Mouse (Mus musculus): Measurements from ENCODE around the gene Pecam1.
A peak's percentile ranks its signal among the peaks of the same experiment; 100 is the strongest.
"Not testable (repeated sequence)": the region's sequence is repeated elsewhere in the genome, so short reads cannot be mapped to it uniquely, and the experiment has no call there.

Pecam1 gene

DNA sequence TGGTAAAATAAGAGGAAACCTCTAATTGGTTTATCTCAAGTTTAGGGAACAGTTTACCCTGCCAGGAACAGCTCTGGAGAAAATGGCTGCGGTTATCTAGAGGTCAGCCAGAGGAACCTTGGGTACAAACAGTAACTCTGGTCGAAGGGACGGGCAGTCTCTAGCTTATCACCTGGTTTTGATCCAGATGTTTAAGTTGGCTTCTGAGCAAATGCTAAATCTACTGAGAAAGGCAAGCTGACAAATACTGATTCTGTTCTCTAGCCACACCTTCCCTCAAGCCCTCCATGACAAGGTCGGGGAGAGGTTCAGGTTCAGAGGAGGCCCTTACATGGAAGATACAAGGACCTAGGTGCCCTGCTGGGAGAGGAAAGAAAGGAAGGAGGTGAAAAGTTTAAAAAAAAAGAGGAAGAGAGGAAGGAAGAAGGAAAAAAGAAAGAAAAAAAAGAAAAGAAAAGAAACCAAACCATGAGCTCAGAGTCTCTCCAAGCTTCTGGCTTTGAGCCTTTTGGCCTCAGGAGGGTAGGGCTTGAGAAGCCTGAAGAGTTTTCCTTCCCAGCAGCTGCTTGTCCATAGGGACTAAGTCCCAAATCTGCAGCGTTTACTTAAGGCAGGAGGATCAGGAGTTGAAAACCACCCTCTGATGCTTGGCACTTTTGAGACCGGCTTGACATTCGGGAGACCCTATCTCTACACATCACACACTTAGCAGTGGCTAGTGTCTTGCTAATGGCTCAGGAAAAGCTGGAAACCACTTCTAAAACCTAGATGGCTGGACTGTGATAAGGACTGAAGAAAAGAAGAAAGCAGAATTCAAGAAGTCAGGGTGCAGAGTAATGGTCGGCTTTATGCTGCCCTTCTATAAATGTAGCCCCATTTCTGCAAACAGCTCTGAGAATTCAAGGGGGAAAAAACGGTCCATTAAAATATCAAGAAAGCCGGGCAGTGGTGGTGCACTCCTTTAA lies 21.7 kb downstream of the Pecam1 start:
- DNase-seq = no peak

DNA sequence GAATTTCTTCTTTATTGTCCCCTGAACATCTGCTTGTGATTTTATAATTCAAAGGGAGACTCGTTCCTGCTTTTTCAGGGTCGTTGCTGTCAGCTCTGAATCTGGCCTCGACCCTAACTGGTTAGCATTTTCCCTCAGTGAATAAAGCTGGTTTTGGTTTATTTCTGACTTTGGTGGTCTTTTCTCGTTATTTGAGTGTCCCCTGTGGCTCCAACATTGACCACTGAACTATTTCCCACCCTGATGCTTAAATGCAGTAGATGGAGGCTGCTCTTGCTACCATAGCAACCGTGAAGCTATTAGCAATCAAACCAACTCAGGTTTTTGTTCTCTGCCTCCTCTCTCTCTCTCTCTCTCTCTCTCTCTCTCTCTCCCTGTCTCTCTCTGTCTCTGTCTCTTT lies 22.5 kb downstream of the Pecam1 start:
- DNase-seq = no peak

GRCm38 (mm10) chr11:106724916-106725235 lies 25.6 kb downstream of the Pecam1 start:
- not testable (repeated sequence) for DNase-seq

- DNase-seq = no peak
These were observed 26.1 kb downstream of the Pecam1 start for GRCm38 (mm10) chr11:106724176-106724915.

- peak in 1 of 2 experiments; percentile 40 for DNase-seq
These were observed 26.8 kb downstream of the Pecam1 start for GRCm38 (mm10) chr11:106723611-106724125.

DNA sequence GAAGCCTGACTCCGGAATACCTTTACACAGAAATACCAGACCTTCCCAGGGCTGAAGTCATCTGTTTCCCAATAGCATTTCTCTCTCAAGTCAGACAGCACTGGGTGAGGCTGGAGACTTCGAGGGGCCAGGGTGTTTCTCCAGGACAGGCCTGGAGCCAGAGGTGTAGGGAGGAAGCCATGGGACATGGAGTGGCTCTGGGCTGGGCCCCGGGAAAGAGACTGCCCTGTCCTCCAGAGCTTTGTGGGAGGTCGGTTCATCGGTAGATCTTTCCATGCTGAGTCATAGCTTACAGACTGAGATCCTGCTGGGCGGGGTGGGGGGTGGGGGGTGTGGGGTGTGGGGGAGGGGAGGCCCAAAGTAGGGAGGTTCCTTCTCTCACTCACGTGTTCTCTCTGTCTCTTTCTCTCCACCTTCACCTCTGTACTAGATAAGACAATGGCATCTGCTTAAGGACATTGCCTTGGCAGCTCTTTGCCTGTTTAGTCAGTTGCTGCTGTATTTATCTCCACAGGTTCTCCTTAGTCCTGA lies 27.5 kb downstream of the Pecam1 start:
- no peak for DNase-seq

DNA sequence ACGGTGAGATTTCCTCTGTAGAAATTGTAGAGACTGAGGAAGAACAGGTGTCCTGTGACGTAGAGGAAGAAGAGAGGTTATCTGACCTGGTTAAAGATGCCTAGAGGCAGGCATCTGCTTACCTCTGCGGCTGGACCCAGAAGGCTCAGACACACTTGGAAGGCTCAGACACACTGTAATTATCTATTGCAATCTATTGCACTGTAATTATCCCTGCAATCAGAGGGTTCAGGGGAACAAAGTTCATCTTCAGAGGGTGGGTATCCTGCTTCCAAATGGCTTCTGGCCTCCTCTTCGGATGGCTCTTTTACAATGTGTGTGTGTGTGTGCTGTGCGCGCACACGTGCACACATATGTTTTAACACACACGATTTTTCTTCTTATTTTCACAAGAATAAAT lies 30.0 kb downstream of the Pecam1 start:
- DNase-seq = no peak

GRCm38 (mm10) chr11:106716568-106716967 lies 33.9 kb downstream of the Pecam1 start:
- DNase-seq = no peak

DNA sequence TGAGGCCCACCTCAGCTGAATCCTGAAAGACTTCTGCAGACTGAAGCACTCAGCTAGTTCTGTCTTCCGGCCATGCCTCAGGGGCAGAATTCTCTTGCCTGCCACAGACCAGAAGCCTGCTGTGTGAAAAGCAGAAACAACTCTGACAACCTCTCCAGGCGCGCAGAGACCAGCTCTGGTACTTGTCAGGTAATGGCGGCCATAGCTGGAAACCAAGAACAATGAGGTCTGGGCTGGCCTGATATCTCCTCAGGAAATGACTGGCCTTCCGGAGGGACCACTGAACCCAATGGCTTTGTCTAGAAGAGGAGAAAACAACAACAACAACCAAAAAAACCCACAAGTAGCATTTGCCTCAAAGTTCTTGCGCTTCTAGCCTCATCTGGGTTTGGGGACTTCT lies 35.4 kb downstream of the Pecam1 start:
- DNase-seq = no peak

- DNase-seq = no peak
These were observed 39.6 kb downstream of the Pecam1 start for GRCm38 (mm10) chr11:106710789-106711188.

- DNase-seq = no peak
These were observed 41.0 kb downstream of the Pecam1 start for GRCm38 (mm10) chr11:106709227-106709985.

- DNase-seq = no peak
These were observed 42.6 kb downstream of the Pecam1 start for GRCm38 (mm10) chr11:106707866-106708265.

DNA sequence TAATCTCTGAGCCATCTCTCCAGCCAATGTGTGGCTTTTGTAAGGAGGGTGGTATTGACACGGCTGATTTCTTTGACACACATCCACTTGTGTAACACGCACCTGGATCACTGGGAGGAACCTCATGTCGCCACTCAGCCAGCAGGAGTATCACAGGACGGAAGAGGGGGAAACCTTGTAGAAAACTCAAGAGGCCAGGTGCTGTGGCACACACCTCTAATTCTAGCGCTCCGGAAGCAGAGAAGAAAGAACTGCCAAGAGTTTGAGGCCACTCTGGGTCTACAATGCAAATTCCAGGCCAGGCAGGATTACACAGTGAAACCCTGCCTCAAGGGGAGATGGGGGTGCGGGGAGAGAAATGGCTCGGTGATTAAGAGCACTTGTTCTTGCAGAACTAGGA lies 43.3 kb downstream of the Pecam1 start:
- DNase-seq = no peak

GRCm38 (mm10) chr11:106706212-106706611 lies 44.2 kb downstream of the Pecam1 start:
- no peak for DNase-seq

- DNase-seq = no peak
These were observed 45.9 kb downstream of the Pecam1 start for GRCm38 (mm10) chr11:106704399-106705111.

DNA sequence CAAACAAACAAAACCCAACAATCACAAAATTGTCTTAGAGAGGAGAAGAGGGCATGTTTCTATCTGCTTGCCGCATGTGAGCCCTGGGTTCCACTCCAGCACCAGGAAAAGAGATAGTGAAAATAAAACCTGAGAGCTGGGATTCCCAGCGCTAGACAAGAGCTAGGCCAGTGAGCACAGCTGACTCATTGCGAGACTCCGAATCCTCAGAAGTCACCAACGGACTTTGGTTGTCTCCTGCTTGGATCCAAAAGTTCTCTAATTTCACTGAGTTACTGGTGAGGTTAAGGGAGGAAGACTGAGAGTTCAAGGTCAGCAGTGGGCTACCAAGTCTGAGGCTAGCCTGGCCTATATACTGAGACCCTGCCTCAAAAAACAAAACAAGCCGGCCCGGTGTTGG lies 46.5 kb downstream of the Pecam1 start:
- no peak for DNase-seq

- no peak for DNase-seq
These were observed 47.8 kb downstream of the Pecam1 start for GRCm38 (mm10) chr11:106702584-106702983.

GRCm38 (mm10) chr11:106701589-106701988 lies 48.8 kb downstream of the Pecam1 start:
- DNase-seq = no peak

DNA sequence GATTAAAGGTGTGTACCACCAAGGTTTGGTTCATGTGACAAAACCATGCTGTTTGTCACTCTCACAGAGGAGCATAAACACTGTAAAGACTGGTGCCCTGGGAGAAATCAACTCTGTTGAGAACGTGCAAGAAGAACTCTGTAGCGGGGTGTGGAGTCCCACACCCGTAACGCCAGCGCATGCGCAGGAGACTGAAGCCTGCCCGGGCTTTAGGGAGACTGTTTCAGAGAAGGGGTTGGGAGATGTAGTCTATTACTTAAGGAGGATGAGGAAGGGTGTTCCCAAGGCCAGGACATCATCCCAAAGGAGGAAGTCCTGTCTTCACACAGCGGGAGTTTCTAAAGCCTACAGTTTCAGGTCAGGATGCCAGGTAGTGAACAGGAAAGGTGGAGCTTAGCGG lies 51.3 kb downstream of the Pecam1 start:
- no peak for DNase-seq

DNA sequence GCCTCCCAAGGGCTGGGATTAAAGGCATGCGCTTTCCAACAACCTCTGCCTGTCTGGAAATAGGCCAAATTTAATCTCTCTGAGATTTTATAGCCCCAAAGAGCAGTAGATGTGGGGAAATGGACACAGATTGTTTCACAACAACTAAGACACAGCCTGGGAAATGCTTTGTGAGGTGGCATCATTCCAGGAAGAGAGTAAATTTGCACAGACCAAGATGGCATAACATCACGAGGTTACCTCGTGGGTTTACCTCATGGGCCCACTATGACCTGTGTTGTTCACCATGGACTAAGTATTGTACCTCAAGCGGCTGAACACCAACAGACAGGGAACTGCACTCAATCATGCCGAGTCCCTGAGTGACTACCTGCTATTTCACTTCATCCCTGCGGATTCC lies 52.1 kb downstream of the Pecam1 start:
- DNase-seq = no peak

DNA sequence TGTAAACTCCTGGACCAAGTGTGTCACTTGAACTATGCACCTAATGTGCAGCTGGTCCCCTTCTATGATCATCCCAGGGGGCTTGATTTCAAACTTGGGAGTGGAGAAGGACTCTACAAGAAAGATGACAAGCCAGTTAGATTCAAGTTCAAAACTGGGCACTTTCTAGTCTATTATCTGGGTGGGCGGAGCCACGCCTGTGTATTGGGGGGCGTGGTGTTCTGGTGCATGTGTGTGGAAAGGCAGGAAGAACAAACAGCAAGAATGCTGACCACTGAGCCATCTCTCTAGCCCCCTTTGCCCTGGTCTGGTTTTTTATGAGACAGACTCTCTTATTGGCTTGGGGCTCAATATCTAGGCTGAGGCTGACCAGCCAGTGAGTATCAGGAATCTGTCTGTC lies 54.5 kb downstream of the Pecam1 start:
- no peak for DNase-seq

DNA sequence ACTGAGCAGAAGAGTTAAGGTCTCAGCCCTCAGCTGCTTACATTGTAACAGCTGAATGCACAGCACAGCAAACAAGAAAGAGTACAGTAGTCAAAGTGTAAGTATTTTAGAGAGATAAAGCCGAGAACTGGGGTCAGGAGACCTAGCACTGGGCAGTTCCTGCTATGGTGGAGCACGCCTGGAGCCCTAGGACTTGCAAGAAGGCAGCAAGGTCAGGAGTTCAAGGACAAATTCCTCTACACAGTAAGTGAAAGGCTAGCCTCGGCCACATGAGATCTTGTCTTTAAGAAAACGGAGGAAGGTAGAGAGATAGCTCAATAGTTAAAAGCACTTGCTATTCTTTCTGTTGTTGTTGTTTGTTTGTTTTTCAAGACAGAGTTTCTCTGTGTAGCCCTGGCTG lies 57.5 kb downstream of the Pecam1 start:
- no peak for DNase-seq

All from cerebellum, postnatal 25 days (tissue).